Mouse (Mus musculus): ENCODE results near the gene Hnrnpl.

The Hnrnpl gene

GRCm38 (mm10) chr7:28808221-28808941, at the start of gene Hnrnpl:
Hnrnpl (plus strand) TSS chr7:28808541.
- no peak for DNase-seq (ENCODE audit: low read depth, low spot score)

GRCm38 (mm10) chr7:28758623-28759022, 49.7 kb upstream of the Hnrnpl start:
- DNase-seq (ENCODE audit: low read depth, low spot score) = no peak

- no peak for DNase-seq (ENCODE audit: low read depth, low spot score)
Measured at GRCm38 (mm10) chr7:28761907-28762306, 46.4 kb upstream of the Hnrnpl start.

GRCm38 (mm10) chr7:28765211-28765610, 43.1 kb upstream of the Hnrnpl start:
- no peak for DNase-seq (ENCODE audit: low read depth, low spot score)

- DNase-seq (ENCODE audit: low read depth, low spot score) = peak; percentile 98
Measured at GRCm38 (mm10) chr7:28766173-28766879, 42.0 kb upstream of the Hnrnpl start, which contains the start of gene Sirt2. Sirt2 (plus strand) TSS chr7:28766735.

- DNase-seq (ENCODE audit: low read depth, low spot score) = no peak
Measured at GRCm38 (mm10) chr7:28766910-28767309, 41.4 kb upstream of the Hnrnpl start.

GRCm38 (mm10) chr7:28767462-28767965, 40.8 kb upstream of the Hnrnpl start, which contains the start of gene Nfkbib:
Nfkbib (minus strand) TSS chr7:28767512.
- no peak for DNase-seq (ENCODE audit: low read depth, low spot score)

GRCm38 (mm10) chr7:28769414-28769958, 38.9 kb upstream of the Hnrnpl start:
- no peak for DNase-seq (ENCODE audit: low read depth, low spot score)

- DNase-seq (ENCODE audit: low read depth, low spot score) = no peak
Measured at GRCm38 (mm10) chr7:28770309-28770708, 38.0 kb upstream of the Hnrnpl start.

- no peak for DNase-seq (ENCODE audit: low read depth, low spot score)
Measured at GRCm38 (mm10) chr7:28771867-28772266, 36.5 kb upstream of the Hnrnpl start.

GRCm38 (mm10) chr7:28773163-28773562, 35.2 kb upstream of the Hnrnpl start:
- no peak for DNase-seq (ENCODE audit: low read depth, low spot score)

GRCm38 (mm10) chr7:28774164-28774563, 34.2 kb upstream of the Hnrnpl start:
- no peak for DNase-seq (ENCODE audit: low read depth, low spot score)

- DNase-seq (ENCODE audit: low read depth, low spot score) = no peak
Measured at GRCm38 (mm10) chr7:28775129-28775528, 33.2 kb upstream of the Hnrnpl start.

- no peak for DNase-seq (ENCODE audit: low read depth, low spot score)
Measured at GRCm38 (mm10) chr7:28778825-28779224, 29.5 kb upstream of the Hnrnpl start.

- peak; percentile 37 for DNase-seq (ENCODE audit: low read depth, low spot score)
Measured at GRCm38 (mm10) chr7:28780067-28780658, 28.2 kb upstream of the Hnrnpl start.

GRCm38 (mm10) chr7:28780857-28781256, 27.5 kb upstream of the Hnrnpl start:
- DNase-seq (ENCODE audit: low read depth, low spot score) = no peak

- DNase-seq (ENCODE audit: low read depth, low spot score) = no peak
Measured at GRCm38 (mm10) chr7:28781261-28781663, 27.1 kb upstream of the Hnrnpl start.

- no peak for DNase-seq (ENCODE audit: low read depth, low spot score)
Measured at GRCm38 (mm10) chr7:28785161-28785560, 23.2 kb upstream of the Hnrnpl start.

- no peak for DNase-seq (ENCODE audit: low read depth, low spot score)
Measured at GRCm38 (mm10) chr7:28787884-28788283, 20.5 kb upstream of the Hnrnpl start.

- DNase-seq (ENCODE audit: low read depth, low spot score) = no peak
Measured at GRCm38 (mm10) chr7:28788307-28789195, 19.8 kb upstream of the Hnrnpl start, which contains the start of gene Rinl. Rinl (plus strand) TSS chr7:28788969.

GRCm38 (mm10) chr7:28789235-28789634, 19.1 kb upstream of the Hnrnpl start:
- DNase-seq (ENCODE audit: low read depth, low spot score) = no peak
